Mouse (Mus musculus): ENCODE data around the gene Trp53rkb. TPM values are rescaled to one million over a fixed set of nuclear protein-coding genes. Genes with fewer than 3 reads are reported as not detected.
"Not testable (repeated sequence)": the region's sequence is repeated elsewhere in the genome, so short reads cannot be mapped to it uniquely, and the experiment has no call there.

Gene Trp53rkb
- total RNA-seq, 2 experiments from 2014 or later = 5.3 to 6.4 TPM

- TF ChIP-seq CTCF (IDR thresholded peaks at IDR 0.05) = no peak
- intact Hi-C loops (cut with DNase I) = no loop called here
- Histone ChIP-seq H3K4me3 (no peak overlapping the region), H3K27ac (no peak overlapping the region)
- DNase-seq (ENCODE audit: extremely low spot score in 1 of 2, low spot score in 2 of 2) = no peak
Observed at GRCm38 (mm10) chr2:166773587-166773986, 18.7 kb upstream of the Trp53rkb start.

- intact Hi-C loops (cut with DNase I) = no loop called here
- no peak for DNase-seq (ENCODE audit: extremely low spot score in 1 of 2, low spot score in 2 of 2)
- TF ChIP-seq CTCF (IDR thresholded peaks at IDR 0.05) = no peak
- H3K27ac ChIP-seq = no peak overlapping the region
- H3K4me3 ChIP-seq = no peak overlapping the region
Observed at GRCm38 (mm10) chr2:166774275-166774674, 18.1 kb upstream of the Trp53rkb start.

GRCm38 (mm10) chr2:166775357-166775893 is 16.9 kb upstream of the Trp53rkb start:
- intact Hi-C loops (cut with DNase I) = no loop called here
- H3K27ac ChIP-seq = no peak overlapping the region
- no peak; the same call in 1 of the 2 replicates for TF ChIP-seq CTCF (IDR thresholded peaks at IDR 0.05)
- no peak for DNase-seq (ENCODE audit: extremely low spot score in 1 of 2, low spot score in 2 of 2)
- no peak overlapping the region for H3K4me3 ChIP-seq

- DNase-seq (ENCODE audit: extremely low spot score in 1 of 2, low spot score in 2 of 2) = no peak
- peak; percentile 24 for TF ChIP-seq CTCF (IDR thresholded peaks at IDR 0.05)
- Histone ChIP-seq H3K27ac (no peak overlapping the region), H3K4me3 (no peak overlapping the region)
- intact Hi-C loops (cut with DNase I) = no loop called here
Observed at GRCm38 (mm10) chr2:166776272-166776671, 16.1 kb upstream of the Trp53rkb start.

- no peak for DNase-seq (ENCODE audit: extremely low spot score in 1 of 2, low spot score in 2 of 2)
- intact Hi-C loops (cut with DNase I) = loop anchor here (2.0 to 5.0 kb wide), 2 partner anchors 65 to 693 kb away; no protein-coding TSS in a partner anchor
- Histone ChIP-seq H3K27ac (no peak overlapping the region), H3K4me3 (no peak overlapping the region)
- no peak for TF ChIP-seq CTCF (IDR thresholded peaks at IDR 0.05)
Observed at GRCm38 (mm10) chr2:166779956-166780355, 12.4 kb upstream of the Trp53rkb start.

- H3K27ac ChIP-seq = no peak overlapping the region
- DNase-seq (ENCODE audit: extremely low spot score in 1 of 2, low spot score in 2 of 2) = peak; percentile 75 to 85
- intact Hi-C loops (cut with DNase I) = loop anchor here (1.0 to 5.0 kb wide), 3 partner anchors 66 to 694 kb away; no protein-coding TSS in a partner anchor
- H3K4me3 ChIP-seq = no peak overlapping the region
- TF ChIP-seq CTCF (IDR thresholded peaks at IDR 0.05) = peak; percentile 96
Observed at GRCm38 (mm10) chr2:166780980-166781578, 11.3 kb upstream of the Trp53rkb start.

GRCm38 (mm10) chr2:166784376-166784775 is 8.0 kb upstream of the Trp53rkb start:
- TF ChIP-seq CTCF (IDR thresholded peaks at IDR 0.05) = peak; percentile 29
- Histone ChIP-seq H3K27ac (no peak overlapping the region), H3K4me3 (no peak overlapping the region)
- intact Hi-C loops (cut with DNase I) = loop anchor here (5.0 kb wide), 1 partner anchor 697 kb away; no protein-coding TSS in a partner anchor
- no peak for DNase-seq (ENCODE audit: extremely low spot score in 1 of 2, low spot score in 2 of 2)

- TF ChIP-seq CTCF (IDR thresholded peaks at IDR 0.05) = peak; percentile 19; the same call in 1 of the 2 replicates
- intact Hi-C loops (cut with DNase I) = loop anchor here (5.0 kb wide), 1 partner anchor 794 kb away; the partner anchor contains the start of gene Ncoa3
- DNase-seq (ENCODE audit: extremely low spot score in 1 of 2, low spot score in 2 of 2) = peak; percentile 92 to 93
- peak overlapping the region; percentile 92 for H3K27ac ChIP-seq
- peak overlapping the region; percentile 54 for H3K4me3 ChIP-seq
Observed at GRCm38 (mm10) chr2:166786353-166787004, 5.9 kb upstream of the Trp53rkb start.

GRCm38 (mm10) chr2:166791738-166792137 is 593 bp upstream of the Trp53rkb start:
- DNase-seq (ENCODE audit: extremely low spot score in 1 of 2, low spot score in 2 of 2) = no peak
- H3K27ac ChIP-seq = no peak overlapping the region
- peak; percentile 41 for TF ChIP-seq CTCF (IDR thresholded peaks at IDR 0.05)

GRCm38 (mm10) chr2:166793542-166794214 is 1.3 kb downstream of the Trp53rkb start:
- H3K27ac ChIP-seq = peak overlapping the region; percentile 80
- intact Hi-C loops (cut with DNase I) = not testable (repeated sequence)

More at GRCm38 (mm10) chr2:166791738-166792137, 593 bp upstream of the Trp53rkb start:
- intact Hi-C loops (cut with DNase I) = no loop called here
- no peak overlapping the region for H3K4me3 ChIP-seq

GRCm38 (mm10) chr2:166799615-166800472 is 7.5 kb downstream of the Trp53rkb start:
- no peak for TF ChIP-seq CTCF (IDR thresholded peaks at IDR 0.05)
- Histone ChIP-seq H3K4me3 (peak overlapping the region; percentile 3; the same call in 1 of the 2 replicates), H3K27ac (peak overlapping the region; percentile 94)
- no peak for DNase-seq (ENCODE audit: extremely low spot score in 1 of 2, low spot score in 2 of 2)
- intact Hi-C loops (cut with DNase I) = no loop called here

More at GRCm38 (mm10) chr2:166793542-166794214, 1.3 kb downstream of the Trp53rkb start:
- peak overlapping the region; percentile 64 for H3K4me3 ChIP-seq
- peak; percentile 81 to 84 for DNase-seq (ENCODE audit: extremely low spot score in 1 of 2, low spot score in 2 of 2)
